Mouse (Mus musculus) stomach, embryonic 14.5 days (tissue): ENCODE data around the gene Hoxc4. TPM values are rescaled to one million over a fixed set of nuclear protein-coding genes. Genes with fewer than 3 reads are reported as not detected.

Source experiments
- ATAC-seq: fragments of 200-750 bp; cut with Nextera tagmentation; 2 replicates; pipeline ENCODE4 v1.8.0; 2017; ENCODE audit warnings: low read depth, moderate TSS enrichment; ENCODE audit not compliant: insufficient number of reproducible peaks, insufficient read depth, low FRiP score
- H3K27ac ChIP-seq: fragments of 300-500 bp; sonication (generic); 2 replicates; pipeline ENCODE4 v1.5.1; 2014; ENCODE audit warnings: mild to moderate bottlenecking, low read length, moderate library complexity, mixed read lengths
- H3K27me3 ChIP-seq: fragments of 300-500 bp; sonication (generic); 2 replicates; pipeline ENCODE4 v1.6.1; 2014; ENCODE audit warnings: low read length, control low read depth, mixed read lengths; ENCODE audit not compliant: control insufficient read depth, insufficient read depth
- H3K36me3 ChIP-seq: fragments of 300-500 bp; sonication (generic); 2 replicates; pipeline ENCODE4 v1.6.1; 2014; ENCODE audit warnings: mild to moderate bottlenecking, control low read depth, low read length, moderate library complexity, mixed read lengths; ENCODE audit not compliant: control insufficient read depth, insufficient read depth
- H3K4me1 ChIP-seq: fragments of 300-500 bp; sonication (generic); 2 replicates; pipeline ENCODE4 v1.6.1; 2014; ENCODE audit warnings: low read length, control low read depth, mixed read lengths; ENCODE audit not compliant: control insufficient read depth, insufficient read depth
- H3K4me2 ChIP-seq: fragments of 300-500 bp; sonication (generic); replicated peaks from 2 replicates; pipeline ENCODE4 v1.6.1; 2014; ENCODE audit warnings: low read depth, low read length, control low read depth
- H3K4me3 ChIP-seq: fragments of 300-500 bp; sonication (generic); 2 replicates; pipeline ENCODE4 v1.5.1; 2014; ENCODE audit warnings: low read depth, low read length, control low read depth
- H3K9ac ChIP-seq: fragments of 300-500 bp; sonication (generic); replicated peaks from 2 replicates; pipeline ENCODE4 v1.6.1; 2014; ENCODE audit warnings: low read depth, mild to moderate bottlenecking, control low read depth, low read length, moderate library complexity, mixed read lengths
- H3K9me3 ChIP-seq: fragments of 300-500 bp; sonication (generic); 2 replicates; pipeline ENCODE4 v1.6.1; 2016; ENCODE audit warnings: low read depth, low read length, control low read depth; ENCODE audit not compliant: control insufficient read depth
- WGBS: fragments of 180-500 bp; shearing (Covaris S2); extraction: QIAGEN DNeasy Blood & Tissue Kit; methylation state at CpG from one replicate; pipeline ENCODE4 v1.1.7; 2014; 5-methylcytosine and 5-hydroxymethylcytosine counted together
- polyA plus RNA-seq: library from polyadenylated mRNA; unstranded; fragments of >200 nt; fragmentation: Nextera tagmentation; extraction: Ambion mirVana; gene quantifications from 2 replicates; pipeline ENCODE4 v1.2.1, GENCODE M21; 2014

Hoxc4 gene
- polyA plus RNA-seq, 1 experiment from 2014 or later, result 23.4 TPM

DNA sequence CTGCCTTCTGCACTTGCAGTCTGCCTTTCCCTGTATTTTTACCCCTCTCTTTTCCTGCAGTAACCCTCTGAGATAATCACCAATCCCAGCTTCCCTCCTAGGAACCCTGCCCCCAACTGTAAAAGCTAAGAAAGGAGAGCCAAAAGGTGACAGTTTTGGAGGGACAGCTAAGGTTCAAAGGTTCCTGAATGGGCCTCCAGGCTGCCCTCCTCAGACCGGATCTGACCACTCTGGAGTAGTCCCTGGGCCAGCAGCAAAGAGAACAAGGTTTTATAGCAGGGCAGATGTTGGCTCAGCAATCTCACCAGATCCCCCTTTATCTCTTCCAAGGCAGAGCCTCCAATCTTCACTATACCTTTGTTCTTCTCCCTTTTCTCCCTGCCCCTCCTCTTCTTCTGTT lies 23.5 kb downstream of the Hoxc4 start:
- peak overlapping the region; percentile 62; the same call in 1 of the 2 replicates for H3K27ac ChIP-seq
- no peak overlapping the region for H3K4me3 ChIP-seq
- H3K4me1 ChIP-seq, result peaks cover 40% of the 10 kb centered on the region
- H3K36me3 ChIP-seq, result no peaks in the 10 kb centered on the region
- H3K4me2 ChIP-seq, result no peak overlapping the region
- WGBS, result 17% methylated on average over 1 of the region's 1 CpGs
- no peak for ATAC-seq
- H3K9ac ChIP-seq, result no peak overlapping the region
- no peaks in the 10 kb centered on the region for H3K9me3 ChIP-seq
- no peaks in the 10 kb centered on the region for H3K27me3 ChIP-seq

DNA sequence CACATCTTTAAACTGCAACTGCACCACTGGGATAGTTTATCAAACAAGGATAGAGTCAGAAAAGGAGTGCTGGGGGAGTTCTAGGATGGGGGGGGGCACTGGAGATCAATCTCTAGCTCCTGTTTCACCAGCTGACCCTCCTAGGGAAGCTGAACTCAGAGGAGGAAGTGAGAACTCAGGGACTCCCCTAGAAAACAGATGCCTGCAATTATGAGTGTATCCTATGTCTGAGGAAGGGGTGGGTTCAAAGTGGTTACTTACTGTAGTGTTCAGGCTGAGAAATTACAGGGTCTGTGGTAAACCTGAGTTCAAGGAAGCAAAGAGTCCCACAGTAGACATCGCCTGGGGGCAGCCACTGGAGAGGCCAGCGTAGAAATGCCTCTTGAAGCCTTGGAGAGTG lies 32.9 kb downstream of the Hoxc4 start:
- Histone ChIP-seq H3K4me2 (no peak overlapping the region), H3K9me3 (no peaks in the 10 kb centered on the region), H3K4me3 (no peak overlapping the region), H3K9ac (no peak overlapping the region), H3K27me3 (no peaks in the 10 kb centered on the region), H3K27ac (no peak overlapping the region), H3K36me3 (no peaks in the 10 kb centered on the region), H3K4me1 (peaks cover 10% of the 10 kb centered on the region; the same call in 1 of the 2 replicates)
- 70% methylated on average over 2 of the region's 2 CpGs for WGBS
- ATAC-seq, result no peak

DNA sequence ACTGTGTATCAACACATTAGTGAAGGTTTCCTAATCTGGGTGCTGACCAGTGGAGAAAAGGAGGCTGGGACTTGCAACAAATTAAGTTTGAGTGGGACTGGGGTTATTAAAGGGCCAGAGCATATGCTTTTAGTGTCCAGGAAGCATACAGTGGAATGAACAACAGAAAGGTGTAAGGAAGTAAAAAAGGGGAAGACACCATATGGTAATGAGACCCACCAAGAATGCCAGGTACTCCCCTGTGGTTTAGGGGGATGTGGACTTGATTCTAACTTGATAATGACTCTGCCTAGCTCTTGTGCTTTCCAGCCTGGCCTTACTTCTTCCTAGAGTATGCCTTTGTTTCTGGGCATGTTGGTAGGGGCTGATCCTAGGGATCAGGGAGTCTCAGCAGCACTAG lies 34.5 kb downstream of the Hoxc4 start:
- Histone ChIP-seq H3K9ac (no peak overlapping the region), H3K4me3 (no peak overlapping the region), H3K36me3 (no peaks in the 10 kb centered on the region), H3K9me3 (no peaks in the 10 kb centered on the region), H3K4me2 (no peak overlapping the region), H3K4me1 (peaks cover 18% of the 10 kb centered on the region; the same call in 1 of the 2 replicates), H3K27ac (no peak overlapping the region), H3K27me3 (no peaks in the 10 kb centered on the region)
- ATAC-seq, result no peak

DNA sequence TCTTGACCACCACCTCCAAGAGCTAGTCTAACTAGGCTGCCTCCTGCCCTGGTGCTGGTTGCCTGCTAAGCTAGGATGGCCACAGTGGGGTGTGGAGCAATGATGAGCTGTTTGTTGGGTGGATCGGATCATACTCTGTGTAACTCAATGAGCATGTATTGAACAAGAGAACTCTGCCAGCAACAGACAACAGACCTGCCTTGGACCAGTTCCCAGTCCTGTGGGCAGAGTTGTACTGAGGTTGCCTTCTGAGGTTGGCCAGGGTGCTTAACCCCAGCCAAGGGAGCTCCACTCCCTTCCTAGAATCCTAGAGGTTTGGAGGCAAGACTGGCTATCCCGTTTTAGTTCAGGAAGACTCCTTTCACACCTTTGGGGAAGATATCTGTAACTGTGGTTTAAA lies 37.7 kb downstream of the Hoxc4 start:
- no peaks in the 10 kb centered on the region for H3K27me3 ChIP-seq

DNA sequence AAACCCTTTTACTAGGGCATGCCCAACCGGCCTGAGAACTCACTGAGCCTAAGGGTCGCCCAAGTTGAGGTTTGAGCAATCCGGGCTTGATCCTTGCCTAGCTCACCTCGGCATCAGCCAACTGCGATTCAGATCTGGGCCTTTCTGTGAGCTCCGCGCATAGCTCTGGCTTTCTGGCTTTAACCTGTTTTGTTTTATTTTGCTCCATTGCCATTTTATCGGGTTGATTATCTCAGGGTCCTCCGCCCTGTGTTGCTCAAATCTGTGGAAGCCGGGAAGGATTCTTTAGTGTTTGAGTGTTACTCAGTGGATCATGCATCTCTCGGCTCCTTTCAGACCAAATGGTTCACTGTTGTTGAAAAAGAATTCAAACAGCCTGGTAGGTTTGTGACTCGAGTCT lies 40.0 kb downstream of the Hoxc4 start:
- Histone ChIP-seq H3K9ac (peak overlapping the region; percentile 57), H3K4me3 (peak overlapping the region; percentile 31), H3K4me2 (peak overlapping the region; percentile 76), H3K36me3 (no peaks in the 10 kb centered on the region), H3K27ac (peak overlapping the region; percentile 98), H3K27me3 (no peaks in the 10 kb centered on the region), H3K9me3 (no peaks in the 10 kb centered on the region), H3K4me1 (peaks cover 25% of the 10 kb centered on the region)
- WGBS, result 10% methylated on average over 12 of the region's 12 CpGs
- ATAC-seq, result no peak

More for the DNA sequence above, 37.7 kb downstream of the Hoxc4 start:
- H3K36me3 ChIP-seq, result no peaks in the 10 kb centered on the region
- H3K4me3 ChIP-seq, result no peak overlapping the region
- no peak for ATAC-seq
- no peak overlapping the region for H3K9ac ChIP-seq
- 59% methylated on average over 2 of the region's 2 CpGs for WGBS
- H3K27ac ChIP-seq, result no peak overlapping the region
- H3K4me2 ChIP-seq, result 0 out of 2 replicates have a peak overlapping the region, but pooled peaks have one; percentile 22
- peaks cover 23% of the 10 kb centered on the region; the same call in 1 of the 2 replicates for H3K4me1 ChIP-seq
- no peaks in the 10 kb centered on the region for H3K9me3 ChIP-seq

DNA sequence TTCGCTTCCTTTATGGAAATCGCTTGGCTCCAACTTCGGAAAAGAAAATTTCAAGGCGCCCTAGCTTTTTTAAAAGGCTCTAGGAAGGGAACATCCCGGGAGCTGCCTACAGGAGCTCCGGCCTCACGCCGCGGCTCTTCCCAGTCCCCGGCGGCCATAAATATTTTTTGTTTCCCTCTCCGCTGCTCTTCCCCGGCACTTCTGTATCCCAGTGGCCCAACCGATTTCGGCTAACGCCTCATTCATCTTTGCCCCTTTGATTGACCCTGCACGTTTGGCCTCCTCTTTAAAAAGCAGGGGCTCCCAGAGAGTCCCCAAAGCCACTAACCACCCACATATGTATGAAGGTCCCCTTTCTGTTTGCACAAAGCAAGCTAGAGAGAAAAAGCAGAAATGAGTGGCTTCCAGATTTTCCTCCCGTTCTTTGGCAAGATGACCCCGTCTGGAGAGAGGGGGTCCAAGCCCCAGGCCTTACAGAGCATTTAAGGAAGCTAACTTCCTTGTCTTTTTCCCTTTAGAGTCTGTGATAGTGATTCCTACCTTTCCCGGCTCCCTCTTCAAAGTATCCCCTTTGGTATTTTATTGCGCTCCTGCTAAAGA lies 40.8 kb downstream of the Hoxc4 start:
- H3K27me3 ChIP-seq, result no peaks in the 10 kb centered on the region

DNA sequence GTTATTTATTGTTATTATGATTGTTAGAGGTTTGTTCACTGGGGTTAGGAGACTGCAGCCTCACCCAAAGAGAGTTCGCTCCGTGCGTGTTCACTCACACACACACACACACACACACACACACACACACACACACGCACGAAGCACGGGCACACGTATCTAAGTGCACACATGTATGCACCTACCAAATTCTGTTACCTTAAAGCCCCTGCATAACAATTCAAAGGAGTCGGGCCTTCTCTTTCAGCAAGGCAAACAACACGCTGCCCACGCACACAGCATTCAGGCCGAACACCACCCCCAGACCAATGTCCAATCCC lies 41.2 kb downstream of the Hoxc4 start:
- no peaks in the 10 kb centered on the region for H3K9me3 ChIP-seq
- no peak; the same call in 1 of the 2 replicates for ATAC-seq
- peak overlapping the region; percentile 31 for H3K4me3 ChIP-seq
- peak overlapping the region; percentile 76 for H3K4me2 ChIP-seq
- peak overlapping the region; percentile 57 for H3K9ac ChIP-seq
- 17% methylated on average over 11 of the region's 11 CpGs for WGBS
- peak overlapping the region; percentile 98 for H3K27ac ChIP-seq
- H3K36me3 ChIP-seq, result no peaks in the 10 kb centered on the region
- no peaks in the 10 kb centered on the region for H3K27me3 ChIP-seq
- H3K4me1 ChIP-seq, result peaks cover 25% of the 10 kb centered on the region

More for the DNA sequence above, 40.8 kb downstream of the Hoxc4 start:
- Histone ChIP-seq H3K27ac (peak overlapping the region; percentile 98), H3K4me2 (peak overlapping the region; percentile 76), H3K4me1 (peaks cover 25% of the 10 kb centered on the region), H3K9ac (peak overlapping the region; percentile 57), H3K4me3 (peak overlapping the region; percentile 31), H3K9me3 (no peaks in the 10 kb centered on the region), H3K36me3 (no peaks in the 10 kb centered on the region)
- ATAC-seq, result no peak
- 4% methylated on average over 21 of the region's 21 CpGs for WGBS

DNA sequence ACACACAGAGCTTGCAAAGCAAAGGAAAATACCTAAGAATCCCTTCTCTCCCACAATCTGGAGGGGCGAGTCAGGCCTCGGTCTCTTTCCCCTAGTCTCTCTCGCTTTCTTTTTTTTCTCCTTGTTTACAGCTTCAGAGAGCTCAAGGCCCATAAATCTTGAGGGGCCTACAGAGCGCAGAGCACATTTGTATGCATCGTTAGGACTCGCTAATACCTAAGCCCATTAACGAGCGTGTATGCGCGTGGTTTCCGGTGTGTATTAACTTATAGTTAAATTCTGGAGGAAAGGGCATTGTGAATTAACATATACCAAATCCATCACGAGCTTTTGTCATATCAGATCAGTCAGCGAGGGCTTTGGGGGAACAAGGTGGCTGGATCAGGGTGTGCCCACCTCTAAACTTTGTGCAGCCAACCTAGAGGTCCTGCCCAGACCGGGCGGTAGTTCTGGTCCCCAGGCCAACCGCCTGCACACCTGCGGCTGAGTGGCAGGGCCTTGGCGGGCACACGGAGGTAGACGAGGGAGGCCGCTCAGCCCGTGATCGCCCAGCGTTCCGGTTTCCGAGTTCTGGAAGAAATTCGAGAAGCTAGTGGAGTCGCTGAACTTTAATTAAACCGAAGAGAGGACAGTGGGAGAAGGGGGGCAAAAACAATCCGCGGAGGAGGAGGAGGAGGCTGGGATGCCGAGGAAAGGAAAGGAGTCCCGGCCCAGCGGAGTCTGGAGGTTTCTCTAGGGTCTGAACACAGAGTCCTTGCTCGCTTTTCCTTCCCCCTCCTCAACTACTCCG lies 41.8 kb downstream of the Hoxc4 start:
- 2% methylated on average over 36 of the region's 36 CpGs for WGBS
- Histone ChIP-seq H3K9me3 (no peaks in the 10 kb centered on the region), H3K9ac (peak overlapping the region; percentile 57), H3K4me1 (peaks cover 28% of the 10 kb centered on the region), H3K27ac (peak overlapping the region; percentile 98), H3K4me3 (peak overlapping the region; percentile 31), H3K36me3 (no peaks in the 10 kb centered on the region), H3K27me3 (no peaks in the 10 kb centered on the region), H3K4me2 (peak overlapping the region; percentile 76)
- ATAC-seq, result peak; percentile 70
